Mouse (Mus musculus): ENCODE results near the gene Pibf1. TPM values are rescaled to one million over a fixed set of nuclear protein-coding genes. Genes with fewer than 3 reads are reported as not detected.

Pibf1 gene
- polyA plus RNA-seq (2012; ENCODE audit: insufficient read depth, insufficient read length, missing spikeins) = 11.7 and 13.0 TPM in 2 replicates

- Histone ChIP-seq H3K4me1 (ENCODE audit: control insufficient read depth, insufficient read depth, low read length) (peaks cover 14% of the 10 kb centered on the region), H3K27ac (ENCODE audit: insufficient read depth, low read depth, low read length) (peak within 1 kb of the TSS; percentile 36), H3K4me3 (ENCODE audit: insufficient read depth, low read length) (peak within 1 kb of the TSS; percentile 76)
- TF ChIP-seq CTCF (IDR thresholded peaks at IDR 0.05; ENCODE audit: low read depth, low read length) (no peak), POLR2A (IDR thresholded peaks at IDR 0.05; ENCODE audit: borderline replicate concordance, low read depth, low read length) (no peak)
Measured at GRCm38 (mm10) chr14:99099267-99099966, at the start of gene Pibf1, which contains the start of gene Dis3. Gene Pibf1, plus strand, starts transcription at chr14:99099424. Gene Dis3, minus strand, starts transcription at chr14:99099770.

GRCm38 (mm10) chr14:99058959-99059586 is 40.2 kb upstream of the Pibf1 start:
- Histone ChIP-seq H3K4me3 (ENCODE audit: insufficient read depth, low read length) (no peak overlapping the region), H3K4me1 (ENCODE audit: control insufficient read depth, insufficient read depth, low read length) (peaks cover 4% of the 10 kb centered on the region), H3K27ac (ENCODE audit: insufficient read depth, low read depth, low read length) (no peak overlapping the region)
- no peak for TF ChIP-seq CTCF (IDR thresholded peaks at IDR 0.05; ENCODE audit: low read depth, low read length)
- no peak for TF ChIP-seq POLR2A (IDR thresholded peaks at IDR 0.05; ENCODE audit: borderline replicate concordance, low read depth, low read length)

GRCm38 (mm10) chr14:99060616-99061015 is 38.6 kb upstream of the Pibf1 start:
- H3K27ac ChIP-seq (ENCODE audit: insufficient read depth, low read depth, low read length) = no peak overlapping the region
- TF ChIP-seq POLR2A (IDR thresholded peaks at IDR 0.05; ENCODE audit: borderline replicate concordance, low read depth, low read length) (no peak), CTCF (IDR thresholded peaks at IDR 0.05; ENCODE audit: low read depth, low read length) (no peak)
- no peak overlapping the region for H3K4me3 ChIP-seq (ENCODE audit: insufficient read depth, low read length)
- H3K4me1 ChIP-seq (ENCODE audit: control insufficient read depth, insufficient read depth, low read length) = peaks cover 4% of the 10 kb centered on the region

- H3K4me3 ChIP-seq (ENCODE audit: insufficient read depth, low read length) = no peak overlapping the region
- H3K4me1 ChIP-seq (ENCODE audit: control insufficient read depth, insufficient read depth, low read length) = peaks cover 2% of the 10 kb centered on the region
- no peak overlapping the region for H3K27ac ChIP-seq (ENCODE audit: insufficient read depth, low read depth, low read length)
- no peak for TF ChIP-seq CTCF (IDR thresholded peaks at IDR 0.05; ENCODE audit: low read depth, low read length)
- TF ChIP-seq POLR2A (IDR thresholded peaks at IDR 0.05; ENCODE audit: borderline replicate concordance, low read depth, low read length) = no peak
Measured at GRCm38 (mm10) chr14:99063091-99063490, 36.1 kb upstream of the Pibf1 start.

GRCm38 (mm10) chr14:99071146-99071545 is 28.1 kb upstream of the Pibf1 start:
- Histone ChIP-seq H3K4me3 (ENCODE audit: insufficient read depth, low read length) (no peak overlapping the region), H3K27ac (ENCODE audit: insufficient read depth, low read depth, low read length) (no peak overlapping the region), H3K4me1 (ENCODE audit: control insufficient read depth, insufficient read depth, low read length) (no peaks in the 10 kb centered on the region)
- TF ChIP-seq POLR2A (IDR thresholded peaks at IDR 0.05; ENCODE audit: borderline replicate concordance, low read depth, low read length) (no peak), CTCF (IDR thresholded peaks at IDR 0.05; ENCODE audit: low read depth, low read length) (no peak)

- Histone ChIP-seq H3K4me1 (ENCODE audit: control insufficient read depth, insufficient read depth, low read length) (peaks cover 2% of the 10 kb centered on the region; the same call in 1 of the 2 replicates), H3K4me3 (ENCODE audit: insufficient read depth, low read length) (no peak overlapping the region), H3K27ac (ENCODE audit: insufficient read depth, low read depth, low read length) (no peak overlapping the region)
- TF ChIP-seq CTCF (IDR thresholded peaks at IDR 0.05; ENCODE audit: low read depth, low read length) = no peak
- TF ChIP-seq POLR2A (IDR thresholded peaks at IDR 0.05; ENCODE audit: borderline replicate concordance, low read depth, low read length) = no peak
Measured at GRCm38 (mm10) chr14:99088947-99089346, 10.3 kb upstream of the Pibf1 start.

- peak overlapping the region; percentile 76 for H3K4me3 ChIP-seq (ENCODE audit: insufficient read depth, low read length)
- H3K4me1 ChIP-seq (ENCODE audit: control insufficient read depth, insufficient read depth, low read length) = peaks cover 19% of the 10 kb centered on the region
- H3K27ac ChIP-seq (ENCODE audit: insufficient read depth, low read depth, low read length) = peak overlapping the region; percentile 36
- no peak for TF ChIP-seq CTCF (IDR thresholded peaks at IDR 0.05; ENCODE audit: low read depth, low read length)
- no peak for TF ChIP-seq POLR2A (IDR thresholded peaks at IDR 0.05; ENCODE audit: borderline replicate concordance, low read depth, low read length)
Measured at GRCm38 (mm10) chr14:99099967-99100587, 853 bp downstream of the Pibf1 start.

- TF ChIP-seq POLR2A (IDR thresholded peaks at IDR 0.05; ENCODE audit: borderline replicate concordance, low read depth, low read length) = no peak
- no peak for TF ChIP-seq CTCF (IDR thresholded peaks at IDR 0.05; ENCODE audit: low read depth, low read length)
- H3K4me3 ChIP-seq (ENCODE audit: insufficient read depth, low read length) = no peak overlapping the region
- peaks cover 22% of the 10 kb centered on the region for H3K4me1 ChIP-seq (ENCODE audit: control insufficient read depth, insufficient read depth, low read length)
- H3K27ac ChIP-seq (ENCODE audit: insufficient read depth, low read depth, low read length) = no peak overlapping the region
Measured at GRCm38 (mm10) chr14:99103050-99103449, 3.8 kb downstream of the Pibf1 start.

- H3K27ac ChIP-seq (ENCODE audit: insufficient read depth, low read depth, low read length) = peak overlapping the region; percentile 52
- H3K4me1 ChIP-seq (ENCODE audit: control insufficient read depth, insufficient read depth, low read length) = peaks cover 25% of the 10 kb centered on the region
- no peak for TF ChIP-seq POLR2A (IDR thresholded peaks at IDR 0.05; ENCODE audit: borderline replicate concordance, low read depth, low read length)
- no peak overlapping the region for H3K4me3 ChIP-seq (ENCODE audit: insufficient read depth, low read length)
Measured at GRCm38 (mm10) chr14:99104542-99105123, 5.4 kb downstream of the Pibf1 start.
